Mouse (Mus musculus): ENCODE measurements around the gene Tbcel.

GRCm38 (mm10) chr9:42530221-42531152, 22.9 kb upstream of the Tbcel start:
- TF ChIP-seq POLR2A (IDR thresholded peaks at IDR 0.05; ENCODE audit: insufficient read depth, low read depth, low read length) (no peak), CTCF (IDR thresholded peaks at IDR 0.05) (no peak)
